ENCODE assay signal across 17 mouse cellular contexts in the genomic region with DNA sequence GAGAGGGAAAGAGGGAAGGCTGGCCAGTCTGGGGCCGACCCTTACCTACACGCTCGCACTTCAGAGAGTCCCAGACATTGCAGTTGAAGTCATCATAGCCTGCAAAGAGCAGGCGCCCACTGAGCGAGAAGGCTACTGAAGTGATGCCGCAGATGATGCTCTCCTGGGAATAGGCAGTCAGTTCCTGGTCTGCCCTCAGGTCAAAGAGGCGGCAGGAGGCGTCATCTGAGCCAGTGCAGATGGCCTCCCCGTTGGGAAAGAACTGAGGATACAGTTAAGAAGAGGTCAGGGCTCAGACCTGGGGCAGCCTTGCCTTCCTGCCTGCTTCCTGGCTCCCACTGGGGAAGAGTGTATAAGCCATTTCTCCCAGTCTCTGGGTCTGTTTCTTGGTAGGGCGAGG. TPM values are rescaled to one million over a fixed set of nuclear protein-coding genes. Genes with fewer than 3 reads are reported as not detected.
A peak's percentile ranks its signal among the peaks of the same experiment; 100 is the strongest.
DNase-seq lines count a peak whose midpoint lies in the region; ATAC-seq lines count a peak whose summit lies in the region.
"Had no signal": no experiment of that assay in that cellular context is flagged by ENCODE, and none has a peak within 500 bp of the region (broad histone marks: within the 10 kb centered on the region; RNA-seq: fewer than 3 reads in every experiment).

No protein-coding gene starts in this region.

- peak; percentile 67 for DNase-seq in embryo, embryonic 10 days (ENCODE audit: low spot score)
- DNase-seq in embryo, embryonic 9.5 days (ENCODE audit: extremely low spot score): no peak
- DNase-seq in kidney, postnatal 25 days: no peak
- DNase-seq in MN1 (ENCODE audit: low spot score): peak; percentile 68
- no peak for DNase-seq in spleen, adult 12 weeks (ENCODE audit: low spot score)
- no peak for DNase-seq in right cerebral cortex, postnatal 4 days
- DNase-seq: adrenal gland, adult 2 months; cerebellum, adult 2 months; gastrocnemius, adult 2 months; heart, postnatal 4 days; kidney, adult 18-20 months; thymus, postnatal 36 days had no signal

- ATAC-seq in kidney, embryonic 14.5 days (ENCODE audit: low FRiP score, low TSS enrichment): no peak
- ATAC-seq in limb, embryonic 13.5 days (ENCODE audit: low FRiP score, low read depth): no peak
- ATAC-seq: forebrain, embryonic 14.5 days; midbrain, embryonic 13.5 days had no signal

- no peak overlapping the region for H3K27ac ChIP-seq in kidney, embryonic 14.5 days (ENCODE audit: low read depth, low read length)
- H3K27ac ChIP-seq in limb, embryonic 13.5 days: no peak overlapping the region
- H3K27ac ChIP-seq: gastrocnemius, adult 2 months; midbrain, embryonic 13.5 days had no signal

- peaks cover 31% of the 10 kb centered on the region for H3K36me3 ChIP-seq in kidney, embryonic 14.5 days (ENCODE audit: control insufficient read depth, insufficient read depth, low read length)
- H3K36me3 ChIP-seq in limb, embryonic 13.5 days: peaks cover 32% of the 10 kb centered on the region

- no peak overlapping the region for H3K4me3 ChIP-seq in kidney, embryonic 14.5 days (ENCODE audit: low read length)
- H3K4me3 ChIP-seq in limb, embryonic 13.5 days: no peak overlapping the region
- H3K4me3 ChIP-seq: gastrocnemius, adult 2 months; midbrain, embryonic 13.5 days; stomach, embryonic 15.5 days had no signal

- H3K9ac ChIP-seq in kidney, embryonic 14.5 days (ENCODE audit: low read depth, low read length): peak overlapping the region; percentile 14; the same call in 1 of the 2 replicates
- peak overlapping the region; percentile 39 for H3K9ac ChIP-seq in limb, embryonic 13.5 days
- H3K9ac ChIP-seq: midbrain, embryonic 13.5 days; stomach, embryonic 15.5 days had no signal

- no peak overlapping the region for H3K4me2 ChIP-seq in kidney, embryonic 14.5 days (replicated peaks; ENCODE audit: low read depth, low read length)
- H3K4me2 ChIP-seq in limb, embryonic 13.5 days (replicated peaks): no peak overlapping the region
- H3K4me2 ChIP-seq: midbrain, embryonic 13.5 days; stomach, embryonic 15.5 days had no signal

- H3K9me3 ChIP-seq in kidney, embryonic 14.5 days (ENCODE audit: control insufficient read depth, low read length): no peaks in the 10 kb centered on the region
- H3K9me3 ChIP-seq in limb, embryonic 13.5 days: no peaks in the 10 kb centered on the region
- H3K9me3 ChIP-seq: midbrain, embryonic 13.5 days; stomach, embryonic 15.5 days had no signal

- no peaks in the 10 kb centered on the region for H3K27me3 ChIP-seq in kidney, embryonic 14.5 days (ENCODE audit: control insufficient read depth, insufficient read depth, low read length)
- H3K27me3 ChIP-seq in limb, embryonic 13.5 days: no peaks in the 10 kb centered on the region
- H3K27me3 ChIP-seq: midbrain, embryonic 13.5 days; stomach, embryonic 15.5 days had no signal

- WGBS in kidney, embryonic 14.5 days: 31% methylated on average over 10 of the region's 10 CpGs
- WGBS in limb, embryonic 13.5 days: 34% methylated on average over 10 of the region's 10 CpGs

- H3K4me1 ChIP-seq in kidney, embryonic 14.5 days (ENCODE audit: control insufficient read depth, insufficient read depth, low read length): peaks cover 31% of the 10 kb centered on the region
- H3K4me1 ChIP-seq in limb, embryonic 13.5 days: peaks cover 52% of the 10 kb centered on the region

RNA-seq across cellular contexts. Expression of a gene that starts 4.5 kb away (rescaled TPM):
- polyA plus RNA-seq in kidney, embryonic 14.5 days (2014; fragmentation: Nextera tagmentation; extraction: Ambion mirVana): 0.84 and 1.3 TPM in 2 replicates
- polyA plus RNA-seq in limb, embryonic 13.5 days (2015; fragmentation: Nextera tagmentation; extraction: Ambion mirVana): 1.0 and 1.3 TPM in 2 replicates

RNA-seq across cellular contexts. Expression of a gene that starts 6.2 kb away (rescaled TPM):
- polyA plus RNA-seq in kidney, embryonic 14.5 days (2014; fragmentation: Nextera tagmentation; extraction: Ambion mirVana): 201 and 232 TPM in 2 replicates
- 166 and 172 TPM in 2 replicates for polyA plus RNA-seq in limb, embryonic 13.5 days (2015; fragmentation: Nextera tagmentation; extraction: Ambion mirVana)

RNA-seq across cellular contexts. Expression of a gene that starts 6.2 kb away (rescaled TPM):
- polyA plus RNA-seq in kidney, embryonic 14.5 days (2014; fragmentation: Nextera tagmentation; extraction: Ambion mirVana): 102 and 139 TPM in 2 replicates
- 165 and 177 TPM in 2 replicates for polyA plus RNA-seq in limb, embryonic 13.5 days (2015; fragmentation: Nextera tagmentation; extraction: Ambion mirVana)

RNA-seq across cellular contexts. Expression of a gene that starts 21.4 kb away (rescaled TPM):
- polyA plus RNA-seq in kidney, embryonic 14.5 days (2014; fragmentation: Nextera tagmentation; extraction: Ambion mirVana): 643 and 681 TPM in 2 replicates
- 782 and 803 TPM in 2 replicates for polyA plus RNA-seq in limb, embryonic 13.5 days (2015; fragmentation: Nextera tagmentation; extraction: Ambion mirVana)

RNA-seq across cellular contexts. Expression of a gene that starts 22.0 kb away (rescaled TPM):
- 25.8 and 29.5 TPM in 2 replicates for polyA plus RNA-seq in kidney, embryonic 14.5 days (2014; fragmentation: Nextera tagmentation; extraction: Ambion mirVana)
- 60.4 and 61.2 TPM in 2 replicates for polyA plus RNA-seq in limb, embryonic 13.5 days (2015; fragmentation: Nextera tagmentation; extraction: Ambion mirVana)

Comparison
In these comparisons a context has a peak if more than half of its experiments do, and no peak if none do; other contexts are left out.
1. DNase-seq: peak in embryo, embryonic 10 days (single experiment) and MN1 (single experiment); none in embryo, embryonic 9.5 days (single experiment), kidney, postnatal 25 days (0 of 2), spleen, adult 12 weeks (single experiment) and right cerebral cortex, postnatal 4 days (single experiment).